Mouse (Mus musculus) liver, adult 2 months (tissue): ENCODE data around the gene Gale. TPM values are rescaled to one million over a fixed set of nuclear protein-coding genes. Genes with fewer than 3 reads are reported as not detected.

ENCODE experiments used
- DNase-seq: peaks from one replicate; pipeline ENCODE4 v3.0.0-alpha.2; 2011; ENCODE audit warnings: low read depth, low spot score; ENCODE audit errors: extremely low read depth
- H3K27ac ChIP-seq: fragments of 200-500 bp; replicated peaks from 2 replicates; pipeline ENCODE4 v1.5.1; 2012; ENCODE audit warnings: low read depth, mild to moderate bottlenecking, control low read depth, inconsistent platforms, low read length; ENCODE audit not compliant: insufficient read depth
- H3K27me3 ChIP-seq: fragments of 200-500 bp; 2 replicates; pipeline ENCODE4 v1.6.1; 2012; ENCODE audit warnings: mild to moderate bottlenecking, moderate library complexity, low read length, inconsistent platforms; ENCODE audit not compliant: control insufficient read depth, insufficient read depth
- H3K36me3 ChIP-seq: fragments of 200-500 bp; 2 replicates; pipeline ENCODE4 v1.6.1; 2012; ENCODE audit warnings: low read length, inconsistent platforms; ENCODE audit not compliant: control insufficient read depth, insufficient read depth
- H3K4me1 ChIP-seq: fragments of 200-500 bp; 2 replicates; pipeline ENCODE4 v1.6.1; 2011; ENCODE audit warnings: low read length; ENCODE audit not compliant: control insufficient read depth, insufficient read depth
- H3K4me3 ChIP-seq: fragments of 200-500 bp; 2 replicates; pipeline ENCODE4 v1.5.1; 2011; ENCODE audit warnings: low read depth, mild to moderate bottlenecking, control low read depth, low read length, moderate library complexity; ENCODE audit not compliant: insufficient read depth
- H3K79me2 ChIP-seq: fragments of 200-500 bp; 2 replicates; pipeline ENCODE4 v1.6.1; 2012; ENCODE audit warnings: inconsistent platforms, mild to moderate bottlenecking, low read length, moderate library complexity; ENCODE audit not compliant: control insufficient read depth, insufficient read depth
- H3K9ac ChIP-seq: fragments of 200-500 bp; 2 replicates; pipeline ENCODE4 v1.6.1; 2012; ENCODE audit warnings: low read depth, mild to moderate bottlenecking, control low read depth, inconsistent platforms, low read length
- CTCF ChIP-seq: fragments of 200-500 bp; IDR thresholded peaks from 2 replicates; pipeline ENCODE4 v1.5.1; 2011; ENCODE audit warnings: low read depth, low read length, control low read depth
- POLR2A ChIP-seq: fragments of 200-500 bp; IDR thresholded peaks from 2 replicates; pipeline ENCODE4 v1.6.1; 2011; ENCODE audit warnings: low read length, control low read depth; ENCODE audit not compliant: insufficient read depth; ENCODE audit errors: extremely low read depth
- WGBS: fragments of 180-500 bp; shearing (Covaris S2); methylation state at CpG from one replicate; pipeline ENCODE4 v1.1.7; 2018; 5-methylcytosine and 5-hydroxymethylcytosine counted together
- polyA plus RNA-seq: library from polyadenylated mRNA; depleted of rRNA; stranded (reverse); fragments of >200 nt; gene quantifications from 2 replicates; pipeline ENCODE4 v1.2.3, GENCODE M21; 2012
- total RNA-seq: library from RNA; depleted of rRNA; stranded (reverse); fragments of >200 nt; gene quantifications from 2 replicates; pipeline ENCODE4 v1.2.3, GENCODE M21; 2014

Gene Gale
- total and polyA plus RNA-seq, 2 experiments: 32.0 to 38.5 TPM

DNA sequence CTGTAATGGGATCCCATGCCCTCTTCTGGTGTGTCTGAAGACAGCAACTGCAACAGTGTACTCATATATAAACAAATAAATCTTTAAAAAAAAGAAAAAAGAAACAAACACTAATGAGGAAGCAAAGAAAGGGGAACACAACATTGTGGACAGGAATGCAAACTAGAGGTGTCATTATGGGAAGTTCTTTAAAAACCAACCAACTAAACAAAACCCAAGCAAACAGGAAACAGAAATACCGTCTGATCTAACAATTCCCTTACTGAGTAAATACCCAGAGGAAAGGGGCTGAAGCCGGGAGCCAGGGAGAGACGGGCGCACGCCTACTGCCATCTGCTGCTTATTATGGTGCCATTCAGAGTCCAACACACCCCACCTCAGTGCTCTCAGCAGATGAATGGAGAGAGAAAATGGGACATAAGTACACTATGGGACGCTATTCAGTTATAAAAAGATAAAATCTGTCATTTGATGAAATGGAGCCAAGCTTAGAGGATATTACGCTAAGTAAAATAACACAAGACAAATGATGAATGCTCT, 18.1 kb downstream of the Gale start:
- H3K27me3 ChIP-seq: no peaks in the 10 kb centered on the region
- WGBS: 78% methylated on average over 7 of the region's 7 CpGs
- TF ChIP-seq POLR2A: no peak
- TF ChIP-seq CTCF: no peak
- DNase-seq: no peak
- no peak overlapping the region for H3K4me3 ChIP-seq
- no peak overlapping the region for H3K9ac ChIP-seq
- peaks cover 7% of the 10 kb centered on the region for H3K4me1 ChIP-seq
- no peak overlapping the region for H3K27ac ChIP-seq
- peaks cover 4% of the 10 kb centered on the region; the same call in 1 of the 2 replicates for H3K79me2 ChIP-seq
- peaks cover 9% of the 10 kb centered on the region for H3K36me3 ChIP-seq

DNA sequence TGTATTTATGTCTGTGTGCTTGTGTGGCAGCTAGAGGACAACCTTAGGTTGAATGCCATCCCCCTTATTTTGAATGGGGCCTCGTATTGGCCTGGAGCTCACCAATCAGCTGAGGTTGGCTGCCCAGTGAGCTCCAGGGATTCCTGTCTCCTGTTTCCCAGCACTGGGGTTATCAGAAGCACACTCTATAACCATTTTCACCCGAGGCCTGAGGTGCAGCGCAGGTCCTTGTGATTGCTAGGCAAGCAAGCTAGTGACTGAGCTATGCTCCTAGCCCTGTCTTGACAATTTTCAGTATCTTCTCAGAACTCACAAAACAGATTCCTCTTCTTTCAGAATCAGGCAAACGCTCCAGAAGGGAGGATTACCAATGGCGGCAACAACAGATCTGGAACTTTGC, 21.0 kb downstream of the Gale start:
- DNase-seq: no peak
- no peaks in the 10 kb centered on the region for H3K27me3 ChIP-seq
- H3K36me3 ChIP-seq: no peaks in the 10 kb centered on the region; the same call in 1 of the 2 replicates
- WGBS: 81% methylated on average over 5 of the region's 5 CpGs
- no peak overlapping the region for H3K4me3 ChIP-seq
- TF ChIP-seq POLR2A (no peak), CTCF (no peak)
- H3K79me2 ChIP-seq: peaks cover 8% of the 10 kb centered on the region; the same call in 1 of the 2 replicates
- no peak overlapping the region for H3K27ac ChIP-seq
- H3K9ac ChIP-seq: no peak overlapping the region
- peaks cover 9% of the 10 kb centered on the region for H3K4me1 ChIP-seq

DNA sequence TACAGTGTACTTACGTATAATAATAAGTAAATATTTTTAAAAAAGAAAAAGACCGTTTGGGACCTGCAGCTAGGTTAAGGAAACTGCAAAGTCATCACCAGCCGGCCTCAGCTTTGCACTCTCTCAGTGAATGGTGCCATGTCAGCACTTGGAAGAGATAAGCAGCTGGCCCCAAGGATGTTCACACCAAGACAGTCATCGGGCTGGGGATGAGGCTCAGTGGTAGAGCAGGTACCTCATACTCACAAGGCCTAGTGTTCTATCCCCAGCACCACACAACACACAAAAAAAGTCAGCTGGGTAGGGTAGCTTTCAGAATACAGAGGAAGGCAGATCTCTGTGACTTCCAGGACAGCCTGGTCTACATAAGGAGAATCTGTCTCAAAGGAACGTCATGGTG, 21.7 kb downstream of the Gale start:
- WGBS: 72% methylated on average over 5 of the region's 5 CpGs
- no peak overlapping the region for H3K4me3 ChIP-seq
- H3K36me3 ChIP-seq: no peaks in the 10 kb centered on the region; the same call in 1 of the 2 replicates
- no peaks in the 10 kb centered on the region for H3K27me3 ChIP-seq
- H3K4me1 ChIP-seq: peaks cover 9% of the 10 kb centered on the region
- no peak for TF ChIP-seq POLR2A
- TF ChIP-seq CTCF: no peak
- H3K27ac ChIP-seq: no peak overlapping the region
- H3K79me2 ChIP-seq: peaks cover 8% of the 10 kb centered on the region; the same call in 1 of the 2 replicates
- DNase-seq: no peak
- H3K9ac ChIP-seq: no peak overlapping the region

DNA sequence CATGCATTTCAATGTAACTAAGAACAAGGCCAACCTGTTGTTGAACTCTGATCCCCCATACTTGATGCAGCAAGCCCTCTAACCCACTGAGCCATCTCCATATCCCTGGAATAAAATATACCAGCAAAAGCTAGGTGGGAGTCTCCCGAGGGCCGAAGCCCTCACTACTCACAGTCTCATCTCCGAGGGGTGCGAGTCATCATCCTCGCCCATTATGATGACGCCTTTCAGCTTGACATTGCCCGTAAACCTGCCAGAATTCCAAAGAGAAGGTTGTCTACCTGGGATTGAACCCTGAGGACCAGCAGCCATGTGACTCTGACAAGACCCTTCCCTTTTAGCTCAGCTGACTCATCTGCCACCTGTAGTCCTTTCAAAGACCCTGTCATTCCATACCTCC, 22.2 kb downstream of the Gale start:
- H3K79me2 ChIP-seq: peaks cover 8% of the 10 kb centered on the region; the same call in 1 of the 2 replicates
- TF ChIP-seq POLR2A (no peak), CTCF (no peak)
- DNase-seq: no peak
- H3K9ac ChIP-seq: no peak overlapping the region
- no peaks in the 10 kb centered on the region; the same call in 1 of the 2 replicates for H3K36me3 ChIP-seq
- no peak overlapping the region for H3K27ac ChIP-seq
- H3K4me1 ChIP-seq: peaks cover 9% of the 10 kb centered on the region
- no peaks in the 10 kb centered on the region for H3K27me3 ChIP-seq
- H3K4me3 ChIP-seq: no peak overlapping the region
- WGBS: 91% methylated on average over 7 of the region's 7 CpGs

DNA sequence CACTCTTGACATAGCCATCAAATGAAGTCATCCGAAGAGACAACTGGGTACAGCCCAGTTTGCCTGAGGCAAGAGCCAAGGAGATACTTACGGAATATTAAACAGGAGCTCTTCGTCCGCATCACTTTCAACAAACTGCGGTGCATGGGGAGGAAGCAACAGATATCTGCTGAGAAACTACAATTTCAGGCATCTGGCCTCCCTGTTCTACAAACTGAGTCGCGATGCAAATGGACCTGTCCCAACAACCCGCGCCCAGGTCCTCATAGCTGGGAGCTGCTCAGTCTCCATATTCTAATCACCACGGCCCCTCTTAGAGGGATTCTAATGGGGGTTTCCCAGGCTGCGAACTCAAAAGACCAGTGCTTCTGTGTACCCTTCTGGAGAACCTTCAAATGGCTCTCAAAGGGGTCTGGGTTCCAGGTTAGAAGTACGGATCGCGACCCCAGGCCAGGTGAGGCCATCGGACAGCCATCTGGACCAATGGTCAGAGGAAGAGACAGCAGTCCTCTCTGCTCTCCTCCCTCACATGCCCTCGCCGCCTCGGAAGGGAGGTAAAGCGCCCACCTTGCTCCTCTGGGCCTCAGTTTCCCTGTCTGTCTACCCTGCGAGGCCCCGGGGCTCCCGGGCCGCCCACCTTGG, 22.9 kb downstream of the Gale start:
- 6% methylated on average over 23 of the region's 23 CpGs for WGBS

More for the DNA sequence above, 22.9 kb downstream of the Gale start:
- Histone ChIP-seq H3K79me2 (peaks cover 8% of the 10 kb centered on the region; the same call in 1 of the 2 replicates), H3K27me3 (no peaks in the 10 kb centered on the region), H3K4me1 (peaks cover 9% of the 10 kb centered on the region), H3K9ac (peak overlapping the region; percentile 93), H3K4me3 (peak overlapping the region; percentile 55), H3K36me3 (no peaks in the 10 kb centered on the region; the same call in 1 of the 2 replicates), H3K27ac (peak overlapping the region; percentile 54)
- TF ChIP-seq POLR2A: no peak
- no peak for TF ChIP-seq CTCF
- no peak for DNase-seq
